Mouse (Mus musculus): ENCODE results near the gene Nfam1. TPM values are rescaled to one million over a fixed set of nuclear protein-coding genes. Genes with fewer than 3 reads are reported as not detected.
A peak's percentile ranks its signal among the peaks of the same experiment; 100 is the strongest.
"Not testable (repeated sequence)": the region's sequence is repeated elsewhere in the genome, so short reads cannot be mapped to it uniquely, and the experiment has no call there.

Nfam1 gene
- polyA plus RNA-seq, 1 experiment from 2014 or later: 10.4 TPM

DNA sequence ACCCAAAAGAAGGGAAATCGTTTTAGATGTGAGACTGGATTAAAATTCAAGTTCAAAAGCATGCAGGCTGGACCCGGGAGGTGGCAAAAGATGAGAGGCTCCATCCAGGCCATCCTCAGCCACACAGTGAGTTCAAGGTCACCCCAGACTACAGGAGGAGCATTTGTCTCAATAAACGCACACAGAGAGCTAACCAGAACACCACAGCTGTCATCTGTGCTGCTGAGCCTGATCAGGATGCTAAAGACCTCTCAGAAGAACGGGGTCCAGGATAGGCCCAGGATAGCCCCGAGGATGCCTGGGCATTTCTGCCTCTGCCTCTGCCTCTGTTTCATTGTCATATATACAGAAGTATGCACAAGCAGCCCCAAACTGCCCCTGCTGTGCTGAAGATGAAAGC, 22.5 kb upstream of the Nfam1 start:
- Histone ChIP-seq H3K9me3 (ENCODE audit: low read length) (0 out of 2 replicates have a peak, but pooled peaks cover 4% of the 10 kb centered on the region), H3K27me3 (ENCODE audit: insufficient read depth, low read length) (peaks cover 32% of the 10 kb centered on the region), H3K9ac (replicated peaks) (no peak overlapping the region), H3K4me3 (ENCODE audit: low read depth, low read length) (no peak overlapping the region), H3K36me3 (replicated peaks; ENCODE audit: insufficient read depth, low read length) (no peaks in the 10 kb centered on the region), H3K4me1 (ENCODE audit: insufficient read depth) (peaks cover 4% of the 10 kb centered on the region), H3K4me2 (ENCODE audit: low read depth, low read length) (no peak overlapping the region), H3K27ac (ENCODE audit: low read depth) (no peak overlapping the region)
- no peak for DNase-seq
- TF ChIP-seq CTCF (IDR thresholded peaks at IDR 0.05; ENCODE audit: low read depth) (no peak), EP300 (IDR thresholded peaks at IDR 0.05; ENCODE audit: low read depth) (no peak)
- 45% methylated on average over 5 of the region's 5 CpGs for WGBS (ENCODE audit: insufficient replicate concordance)
- no peak for ATAC-seq

- TF ChIP-seq CTCF (IDR thresholded peaks at IDR 0.05; ENCODE audit: low read depth) (no peak), EP300 (IDR thresholded peaks at IDR 0.05; ENCODE audit: low read depth) (no peak)
- WGBS (ENCODE audit: insufficient replicate concordance): 57% methylated on average over 11 of the region's 11 CpGs
- peaks cover 4% of the 10 kb centered on the region for H3K4me1 ChIP-seq (ENCODE audit: insufficient read depth)
- no peak overlapping the region for H3K4me2 ChIP-seq (ENCODE audit: low read depth, low read length)
- 0 out of 2 replicates have a peak, but pooled peaks cover 4% of the 10 kb centered on the region for H3K9me3 ChIP-seq (ENCODE audit: low read length)
- H3K27me3 ChIP-seq (ENCODE audit: insufficient read depth, low read length): peaks cover 29% of the 10 kb centered on the region
- no peak overlapping the region for H3K4me3 ChIP-seq (ENCODE audit: low read depth, low read length)
- no peaks in the 10 kb centered on the region for H3K36me3 ChIP-seq (replicated peaks; ENCODE audit: insufficient read depth, low read length)
- DNase-seq (no peak), ATAC-seq (peak; percentile 53; the same call in 1 of the 2 replicates)
- H3K27ac ChIP-seq (ENCODE audit: low read depth): no peak overlapping the region
- no peak overlapping the region for H3K9ac ChIP-seq (replicated peaks)
Measured at GRCm38 (mm10) chr15:83053261-83053660, 20.2 kb upstream of the Nfam1 start.

- Histone ChIP-seq H3K4me1 (ENCODE audit: insufficient read depth) (peaks cover 4% of the 10 kb centered on the region), H3K9me3 (ENCODE audit: low read length) (0 out of 2 replicates have a peak, but pooled peaks cover 4% of the 10 kb centered on the region), H3K27ac (ENCODE audit: low read depth) (no peak overlapping the region), H3K9ac (replicated peaks) (no peak overlapping the region), H3K4me3 (ENCODE audit: low read depth, low read length) (no peak overlapping the region), H3K36me3 (replicated peaks; ENCODE audit: insufficient read depth, low read length) (no peaks in the 10 kb centered on the region), H3K27me3 (ENCODE audit: insufficient read depth, low read length) (peaks cover 28% of the 10 kb centered on the region), H3K4me2 (ENCODE audit: low read depth, low read length) (no peak overlapping the region)
- ATAC-seq (no peak), DNase-seq (no peak)
- 77% methylated on average over 6 of the region's 6 CpGs for WGBS (ENCODE audit: insufficient replicate concordance)
- TF ChIP-seq CTCF (IDR thresholded peaks at IDR 0.05; ENCODE audit: low read depth): no peak
- no peak for TF ChIP-seq EP300 (IDR thresholded peaks at IDR 0.05; ENCODE audit: low read depth)
Measured at GRCm38 (mm10) chr15:83052341-83053104, 19.4 kb upstream of the Nfam1 start.

DNA sequence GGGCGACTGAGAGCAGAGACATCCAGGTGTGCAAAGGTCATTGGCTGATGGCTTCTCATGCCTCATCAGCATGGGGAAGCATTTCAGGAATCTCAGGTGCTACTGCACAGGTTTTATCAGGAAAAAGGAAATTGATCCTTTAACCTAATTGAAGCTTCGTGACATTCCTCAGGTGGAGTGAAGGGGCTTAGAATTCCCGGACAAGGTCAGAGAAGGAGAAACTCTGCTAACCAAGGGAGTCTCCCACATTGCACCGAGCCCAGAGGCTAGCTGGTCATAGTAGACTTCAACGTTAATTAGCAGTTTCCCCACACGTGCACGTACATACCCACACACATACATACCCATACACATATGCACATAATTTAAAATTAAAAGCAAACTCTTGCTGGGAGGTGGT, 13.6 kb upstream of the Nfam1 start:
- WGBS (ENCODE audit: insufficient replicate concordance): 81% methylated on average over 7 of the region's 7 CpGs
- DNase-seq: no peak
- H3K4me2 ChIP-seq (ENCODE audit: low read depth, low read length): no peak overlapping the region
- no peaks in the 10 kb centered on the region for H3K36me3 ChIP-seq (replicated peaks; ENCODE audit: insufficient read depth, low read length)
- H3K27ac ChIP-seq (ENCODE audit: low read depth): no peak overlapping the region
- H3K27me3 ChIP-seq (ENCODE audit: insufficient read depth, low read length): no peaks in the 10 kb centered on the region
- H3K9ac ChIP-seq (replicated peaks): no peak overlapping the region
- no peak overlapping the region for H3K4me3 ChIP-seq (ENCODE audit: low read depth, low read length)
- no peaks in the 10 kb centered on the region for H3K4me1 ChIP-seq (ENCODE audit: insufficient read depth)
- no peak for TF ChIP-seq EP300 (IDR thresholded peaks at IDR 0.05; ENCODE audit: low read depth)
- TF ChIP-seq CTCF (IDR thresholded peaks at IDR 0.05; ENCODE audit: low read depth): no peak
- H3K9me3 ChIP-seq (ENCODE audit: low read length): no peaks in the 10 kb centered on the region
- no peak for ATAC-seq

DNA sequence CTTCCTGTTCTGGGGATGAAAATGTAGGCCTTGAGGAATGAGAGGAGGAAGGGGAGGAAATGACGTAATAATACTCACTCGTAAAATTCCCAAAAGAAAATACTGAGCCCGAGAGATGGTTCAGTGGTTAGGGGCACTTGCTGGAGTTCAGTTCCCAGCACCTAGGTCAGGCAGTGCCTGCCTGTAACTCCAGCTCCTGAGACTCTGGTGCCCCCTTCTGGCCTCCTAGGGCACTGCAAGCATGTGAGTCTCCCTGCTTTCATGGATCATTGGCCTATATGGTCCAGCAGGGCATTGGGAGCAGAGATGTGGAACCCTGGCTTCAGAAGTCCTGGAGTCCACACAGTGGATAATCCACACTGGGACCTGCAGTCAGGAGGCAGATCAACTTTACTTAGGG, 13.2 kb upstream of the Nfam1 start:
- Histone ChIP-seq H3K27ac (ENCODE audit: low read depth) (no peak overlapping the region), H3K27me3 (ENCODE audit: insufficient read depth, low read length) (no peaks in the 10 kb centered on the region), H3K9me3 (ENCODE audit: low read length) (no peaks in the 10 kb centered on the region), H3K36me3 (replicated peaks; ENCODE audit: insufficient read depth, low read length) (no peaks in the 10 kb centered on the region), H3K9ac (replicated peaks) (no peak overlapping the region), H3K4me2 (ENCODE audit: low read depth, low read length) (no peak overlapping the region), H3K4me1 (ENCODE audit: insufficient read depth) (no peaks in the 10 kb centered on the region), H3K4me3 (ENCODE audit: low read depth, low read length) (no peak overlapping the region)
- ATAC-seq (no peak), DNase-seq (peak; percentile 14)
- TF ChIP-seq EP300 (IDR thresholded peaks at IDR 0.05; ENCODE audit: low read depth) (no peak), CTCF (IDR thresholded peaks at IDR 0.05; ENCODE audit: low read depth) (peak; percentile 60)
- 84% methylated on average over 3 of the region's 3 CpGs for WGBS (ENCODE audit: insufficient replicate concordance)

DNA sequence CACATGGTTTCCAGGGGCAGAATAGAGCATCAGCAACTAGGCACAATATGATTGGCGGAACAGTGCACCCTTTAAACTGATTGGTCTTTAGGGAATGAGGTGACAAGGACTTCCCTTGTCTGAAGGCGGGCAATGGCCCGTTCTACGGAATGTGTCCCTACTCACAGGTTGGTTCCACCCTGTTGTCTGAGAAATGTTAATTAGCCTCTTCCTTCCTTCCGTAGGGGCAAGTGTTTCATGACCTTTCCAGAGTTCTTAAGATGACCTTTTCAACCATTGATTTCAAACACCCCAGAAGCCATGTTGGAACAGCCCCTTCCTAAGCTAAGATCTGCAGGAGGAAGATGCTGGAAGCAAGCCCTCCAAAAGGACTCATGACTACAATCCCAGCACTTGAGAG, 12.5 kb upstream of the Nfam1 start:
- H3K4me1 ChIP-seq (ENCODE audit: insufficient read depth); H3K27me3 ChIP-seq (ENCODE audit: insufficient read depth, low read length); H3K4me3 ChIP-seq (ENCODE audit: low read depth, low read length); H3K9me3 ChIP-seq (ENCODE audit: low read length); ATAC-seq; H3K9ac ChIP-seq (replicated peaks); DNase-seq; H3K27ac ChIP-seq (ENCODE audit: low read depth); H3K36me3 ChIP-seq (replicated peaks; ENCODE audit: insufficient read depth, low read length); H3K4me2 ChIP-seq (ENCODE audit: low read depth, low read length): not testable (repeated sequence)
- WGBS (ENCODE audit: insufficient replicate concordance): 71% methylated on average over 5 of the region's 5 CpGs
